Mouse (Mus musculus): Measurements from ENCODE around the gene Mmab. TPM values are rescaled to one million over a fixed set of nuclear protein-coding genes. Genes with fewer than 3 reads are reported as not detected.

The Mmab gene
- 20.1 and 27.7 TPM in 2 replicates for polyA plus RNA-seq (2015; fragmentation: Nextera tagmentation; extraction: Ambion mirVana)

DNA sequence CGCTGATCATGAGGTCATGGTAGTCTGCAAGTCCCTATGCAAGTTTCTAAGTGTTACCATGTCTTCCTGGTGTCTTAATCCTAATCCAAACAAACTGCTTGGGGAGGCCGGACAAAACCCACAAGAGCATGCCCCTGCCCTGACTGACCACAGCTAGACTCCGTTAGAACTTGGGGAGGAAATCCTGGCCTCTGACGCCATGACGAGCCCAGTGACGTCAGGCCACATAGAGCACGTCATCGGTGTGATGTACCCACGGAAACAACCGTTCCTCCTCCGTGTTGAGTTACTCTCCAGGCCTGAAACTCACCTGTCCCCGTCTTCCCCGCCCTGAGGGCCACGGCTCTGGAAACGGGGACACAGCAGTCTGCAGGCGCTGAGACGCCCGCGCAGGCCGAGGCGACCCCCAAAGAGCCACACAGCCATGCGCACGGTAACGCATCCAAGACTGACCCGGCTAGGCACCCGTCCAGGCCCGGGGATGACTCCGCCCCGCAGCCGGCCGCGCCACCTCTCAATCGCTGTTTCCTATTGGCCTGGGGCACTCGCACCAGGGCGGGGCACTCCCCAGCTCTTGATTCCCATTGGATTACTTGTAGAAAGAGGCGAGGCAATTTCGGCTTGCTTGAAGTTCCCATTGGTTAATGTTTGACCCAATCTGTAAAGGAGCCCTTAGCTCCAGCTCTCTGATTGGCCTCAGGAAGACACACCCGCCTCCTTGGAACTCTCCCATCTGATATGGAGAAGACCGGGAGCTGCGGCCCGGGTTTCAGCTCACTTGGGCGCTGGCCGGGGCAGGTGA is at the start of gene Mmab, which contains the start of gene Mvk:
Mmab (minus strand) TSS at position 495 of the 802 bp plus-strand sequence.
Mvk (plus strand) TSS at position 704 of the 802 bp plus-strand sequence.
- H3K4me1 ChIP-seq (replicated peaks; ENCODE audit: control insufficient read depth, insufficient read depth, low read length) = peaks cover 10% of the 10 kb centered on the region
- peak within 1 kb of the TSS; percentile 71 for H3K9ac ChIP-seq (replicated peaks; ENCODE audit: low read depth, low read length)
- peak; percentile 99 for ATAC-seq
- H3K4me2 ChIP-seq (ENCODE audit: low read length) = peak within 1 kb of the TSS; percentile 89
- H3K36me3 ChIP-seq (ENCODE audit: control insufficient read depth, insufficient read depth) = no peaks in the 10 kb centered on the region
- WGBS = 3% methylated on average over 43 of the region's 43 CpGs
- peak within 1 kb of the TSS; percentile 62 for H3K27ac ChIP-seq (ENCODE audit: low read length)
- no peaks in the 10 kb centered on the region for H3K9me3 ChIP-seq (ENCODE audit: control insufficient read depth, low read length)
- H3K27me3 ChIP-seq (replicated peaks; ENCODE audit: control insufficient read depth, insufficient read depth, low read length) = no peaks in the 10 kb centered on the region
- H3K4me3 ChIP-seq (replicated peaks; ENCODE audit: low read length) = peak within 1 kb of the TSS; percentile 69

DNA sequence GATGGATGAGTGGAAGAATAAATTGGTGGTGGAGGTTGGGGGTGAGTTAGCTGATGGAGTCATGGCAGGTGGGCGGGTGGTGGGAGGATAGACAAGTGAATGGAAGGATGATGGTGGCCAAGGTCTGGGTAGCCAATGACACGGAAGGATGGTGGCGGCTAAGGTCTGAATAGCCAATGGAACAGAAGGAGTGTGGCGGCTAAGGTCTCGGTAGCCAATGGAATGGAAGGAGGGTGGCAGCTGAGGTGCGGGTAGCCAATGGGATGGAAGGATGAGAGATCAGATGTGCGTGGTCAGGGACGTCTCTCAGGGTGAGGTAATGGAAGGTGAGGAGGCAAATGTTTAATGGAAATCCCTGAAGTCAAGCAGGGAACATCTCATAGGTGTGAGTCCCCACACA is 46.4 kb upstream of the Mmab start:
- no peaks in the 10 kb centered on the region for H3K9me3 ChIP-seq (ENCODE audit: control insufficient read depth, low read length)
- H3K27ac ChIP-seq (ENCODE audit: low read length) = no peak overlapping the region
- no peak for ATAC-seq
- H3K36me3 ChIP-seq (ENCODE audit: control insufficient read depth, insufficient read depth) = no peaks in the 10 kb centered on the region
- H3K27me3 ChIP-seq (replicated peaks; ENCODE audit: control insufficient read depth, insufficient read depth, low read length) = no peaks in the 10 kb centered on the region
- no peak overlapping the region for H3K4me2 ChIP-seq (ENCODE audit: low read length)
- no peaks in the 10 kb centered on the region for H3K4me1 ChIP-seq (replicated peaks; ENCODE audit: control insufficient read depth, insufficient read depth, low read length)
- H3K4me3 ChIP-seq (replicated peaks; ENCODE audit: low read length) = no peak overlapping the region
- H3K9ac ChIP-seq (replicated peaks; ENCODE audit: low read depth, low read length) = no peak overlapping the region
- 95% methylated on average over 8 of the region's 8 CpGs for WGBS

DNA sequence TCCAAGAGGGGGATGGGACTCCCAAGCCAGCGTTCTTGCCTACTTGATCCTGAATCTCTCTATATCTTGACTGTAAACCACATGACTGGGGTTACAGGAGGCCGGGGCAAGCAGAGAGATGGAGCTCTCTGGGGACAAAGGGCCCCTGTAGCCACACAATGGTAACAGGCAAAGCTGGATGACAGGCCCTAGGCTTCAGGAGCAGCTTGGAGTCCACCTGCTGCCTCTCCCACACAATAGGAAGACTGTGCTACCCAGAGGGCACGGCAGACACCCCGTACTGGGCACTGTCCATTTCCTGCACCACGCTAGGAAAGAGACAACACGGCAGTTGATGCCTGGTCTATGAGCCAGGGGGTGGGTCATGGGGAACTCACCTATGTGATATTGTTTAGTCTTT is 45.7 kb upstream of the Mmab start:
- 86% methylated on average over 6 of the region's 6 CpGs for WGBS

DNA sequence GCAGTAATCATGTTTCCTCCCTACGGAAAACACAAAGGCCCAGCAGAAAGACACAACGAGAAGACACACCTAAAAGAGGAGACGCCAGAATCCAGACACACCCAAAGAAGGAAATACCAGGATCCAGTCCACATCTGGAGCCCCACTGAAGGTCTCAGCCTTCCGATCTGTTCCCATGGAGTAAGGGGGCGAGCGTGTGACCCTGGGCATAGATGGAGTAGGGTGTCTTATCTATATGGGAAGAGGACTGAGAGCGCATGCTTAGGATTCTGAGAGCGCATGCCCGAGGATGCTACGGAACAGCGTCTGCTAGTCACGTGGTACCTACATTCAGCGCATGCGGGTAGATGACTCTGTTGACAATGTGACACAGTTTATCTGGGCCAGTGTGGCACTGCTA is 41.8 kb upstream of the Mmab start:
- Histone ChIP-seq H3K4me3 (replicated peaks; ENCODE audit: low read length) (no peak overlapping the region), H3K9me3 (ENCODE audit: control insufficient read depth, low read length) (no peaks in the 10 kb centered on the region), H3K27me3 (replicated peaks; ENCODE audit: control insufficient read depth, insufficient read depth, low read length) (no peaks in the 10 kb centered on the region), H3K27ac (ENCODE audit: low read length) (no peak overlapping the region), H3K4me2 (ENCODE audit: low read length) (no peak overlapping the region), H3K36me3 (ENCODE audit: control insufficient read depth, insufficient read depth) (no peaks in the 10 kb centered on the region), H3K4me1 (replicated peaks; ENCODE audit: control insufficient read depth, insufficient read depth, low read length) (peaks cover 6% of the 10 kb centered on the region), H3K9ac (replicated peaks; ENCODE audit: low read depth, low read length) (no peak overlapping the region)
- 93% methylated on average over 14 of the region's 14 CpGs for WGBS
- ATAC-seq = no peak

More for the DNA sequence above, 45.7 kb upstream of the Mmab start:
- Histone ChIP-seq H3K9ac (replicated peaks; ENCODE audit: low read depth, low read length) (no peak overlapping the region), H3K9me3 (ENCODE audit: control insufficient read depth, low read length) (no peaks in the 10 kb centered on the region), H3K27ac (ENCODE audit: low read length) (no peak overlapping the region), H3K4me2 (ENCODE audit: low read length) (no peak overlapping the region), H3K4me3 (replicated peaks; ENCODE audit: low read length) (no peak overlapping the region), H3K36me3 (ENCODE audit: control insufficient read depth, insufficient read depth) (no peaks in the 10 kb centered on the region), H3K27me3 (replicated peaks; ENCODE audit: control insufficient read depth, insufficient read depth, low read length) (no peaks in the 10 kb centered on the region), H3K4me1 (replicated peaks; ENCODE audit: control insufficient read depth, insufficient read depth, low read length) (no peaks in the 10 kb centered on the region)
- no peak for ATAC-seq

DNA sequence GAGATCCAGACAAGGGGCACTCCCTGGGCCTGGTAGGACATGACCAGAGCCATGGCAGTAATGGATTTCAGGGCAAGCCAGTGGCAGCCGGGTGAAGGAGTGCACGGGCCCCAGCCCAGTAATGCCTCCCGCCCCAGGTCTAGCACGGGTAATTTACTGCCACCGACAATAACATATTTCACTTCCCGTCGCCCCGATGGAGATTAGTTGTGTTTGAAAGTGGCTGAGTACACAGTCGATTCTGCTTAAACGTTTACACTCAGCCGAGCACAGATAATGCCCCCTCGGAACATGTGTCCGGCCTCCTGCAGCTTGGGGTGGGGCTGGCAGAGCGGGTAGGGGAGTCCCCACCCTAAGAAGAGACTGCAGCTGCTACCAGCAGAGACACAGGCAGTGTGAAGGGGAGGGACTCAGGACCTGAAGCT is 38.7 kb upstream of the Mmab start:
- peaks cover 9% of the 10 kb centered on the region for H3K4me1 ChIP-seq (replicated peaks; ENCODE audit: control insufficient read depth, insufficient read depth, low read length)
- ATAC-seq = peak; percentile 45; the same call in 1 of the 2 replicates
- no peaks in the 10 kb centered on the region for H3K9me3 ChIP-seq (ENCODE audit: control insufficient read depth, low read length)
- 2% methylated on average over 14 of the region's 14 CpGs for WGBS
- H3K27ac ChIP-seq (ENCODE audit: low read length) = no peak overlapping the region
- H3K36me3 ChIP-seq (ENCODE audit: control insufficient read depth, insufficient read depth) = no peaks in the 10 kb centered on the region
- peaks cover 7% of the 10 kb centered on the region; the same call in 1 of the 2 replicates for H3K27me3 ChIP-seq (replicated peaks; ENCODE audit: control insufficient read depth, insufficient read depth, low read length)
- no peak overlapping the region for H3K4me2 ChIP-seq (ENCODE audit: low read length)
- H3K9ac ChIP-seq (replicated peaks; ENCODE audit: low read depth, low read length) = 0 out of 2 replicates have a peak overlapping the region, but pooled peaks have one; percentile 7
- no peak overlapping the region for H3K4me3 ChIP-seq (replicated peaks; ENCODE audit: low read length)

DNA sequence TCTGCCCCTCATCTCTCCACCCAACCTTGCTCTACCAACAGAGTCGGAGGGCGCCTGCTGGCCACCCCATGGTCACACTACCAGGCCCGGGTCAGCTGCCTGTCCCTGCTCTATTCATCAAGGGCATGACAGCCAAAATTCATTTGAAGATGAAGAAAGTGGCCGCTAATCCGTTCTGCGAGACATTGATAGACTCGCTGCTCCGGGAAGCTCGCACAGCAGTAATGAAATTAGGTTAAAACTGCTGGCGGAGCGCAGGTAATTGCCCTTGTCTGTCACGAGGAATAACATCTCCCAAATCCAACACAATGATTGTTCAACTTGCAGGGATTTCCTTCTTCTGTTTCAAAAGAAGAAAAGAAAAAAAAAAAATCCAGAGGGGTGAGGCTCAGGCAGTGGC is 34.4 kb upstream of the Mmab start:
- Histone ChIP-seq H3K27ac (ENCODE audit: low read length) (no peak overlapping the region), H3K27me3 (replicated peaks; ENCODE audit: control insufficient read depth, insufficient read depth, low read length) (peaks cover 27% of the 10 kb centered on the region), H3K4me1 (replicated peaks; ENCODE audit: control insufficient read depth, insufficient read depth, low read length) (peaks cover 38% of the 10 kb centered on the region), H3K4me2 (ENCODE audit: low read length) (no peak overlapping the region), H3K9ac (replicated peaks; ENCODE audit: low read depth, low read length) (no peak overlapping the region), H3K36me3 (ENCODE audit: control insufficient read depth, insufficient read depth) (no peaks in the 10 kb centered on the region), H3K4me3 (replicated peaks; ENCODE audit: low read length) (no peak overlapping the region), H3K9me3 (ENCODE audit: control insufficient read depth, low read length) (no peaks in the 10 kb centered on the region)
- WGBS = 54% methylated on average over 12 of the region's 12 CpGs
- ATAC-seq = no peak

DNA sequence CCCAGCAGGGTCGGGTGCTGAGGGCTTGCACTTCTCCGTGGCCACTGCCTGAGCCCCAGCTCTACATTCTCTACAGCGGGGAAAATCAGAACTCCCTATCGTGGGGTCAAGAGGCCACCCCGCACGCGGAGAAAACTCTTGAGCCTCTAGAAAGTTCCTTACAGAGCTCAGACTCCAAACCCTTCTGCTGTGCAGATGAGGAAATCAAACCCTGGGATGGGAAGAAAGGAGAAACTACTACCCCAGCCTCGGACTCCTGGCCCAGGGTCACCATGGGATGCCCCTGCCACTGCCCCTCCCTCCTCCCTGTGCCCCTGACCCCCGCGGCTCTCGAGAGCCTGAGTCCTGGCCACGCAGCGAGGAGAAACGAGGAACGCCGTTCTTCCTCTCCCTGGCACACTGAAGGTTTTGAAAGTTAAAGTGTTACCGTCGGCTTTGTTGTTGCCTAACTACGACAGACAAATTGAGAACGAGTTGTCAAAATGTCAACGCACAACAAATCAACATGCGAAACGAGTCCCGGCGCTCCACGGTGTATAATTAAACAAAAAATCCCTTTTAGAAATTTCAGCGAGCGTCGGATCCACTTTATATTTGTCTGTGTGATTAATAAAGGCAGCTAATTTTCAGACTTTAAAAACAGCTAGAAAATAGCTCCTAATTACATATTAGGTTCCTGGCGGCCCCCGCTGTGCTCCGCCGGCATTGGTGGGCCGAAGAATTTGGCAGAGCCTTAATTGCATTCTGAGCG is 31.1 kb upstream of the Mmab start:
- Histone ChIP-seq H3K4me3 (replicated peaks; ENCODE audit: low read length) (no peak overlapping the region), H3K4me2 (ENCODE audit: low read length) (peak overlapping the region; percentile 33; the same call in 1 of the 2 replicates), H3K9me3 (ENCODE audit: control insufficient read depth, low read length) (no peaks in the 10 kb centered on the region), H3K27me3 (replicated peaks; ENCODE audit: control insufficient read depth, insufficient read depth, low read length) (peaks cover 36% of the 10 kb centered on the region), H3K9ac (replicated peaks; ENCODE audit: low read depth, low read length) (no peak overlapping the region), H3K27ac (ENCODE audit: low read length) (peak overlapping the region; percentile 52), H3K36me3 (ENCODE audit: control insufficient read depth, insufficient read depth) (no peaks in the 10 kb centered on the region), H3K4me1 (replicated peaks; ENCODE audit: control insufficient read depth, insufficient read depth, low read length) (peaks cover 33% of the 10 kb centered on the region)
- 12% methylated on average over 35 of the region's 35 CpGs for WGBS
- ATAC-seq = peak; percentile 73

DNA sequence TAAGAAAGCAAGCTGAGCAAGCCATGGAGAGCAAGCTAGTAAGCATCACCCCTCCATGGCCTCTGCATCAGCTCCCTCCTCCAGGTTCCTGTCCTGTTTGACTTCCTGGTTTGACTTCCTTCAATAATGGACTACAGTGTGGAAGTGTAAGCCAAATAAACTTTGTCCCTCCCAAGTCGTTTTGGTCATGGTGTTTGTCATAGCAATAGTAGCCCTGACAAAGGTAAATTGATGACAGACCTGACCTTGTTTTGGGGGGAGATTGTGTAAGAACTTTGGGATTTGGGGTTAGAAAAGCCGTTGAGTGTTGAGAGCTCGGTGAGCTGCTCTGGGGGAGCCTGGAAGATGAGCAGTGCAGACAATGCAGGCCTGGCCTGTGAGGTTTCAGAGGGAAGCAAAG is 26.5 kb upstream of the Mmab start:
- no peaks in the 10 kb centered on the region for H3K9me3 ChIP-seq (ENCODE audit: control insufficient read depth, low read length)
- WGBS = 91% methylated on average over 3 of the region's 3 CpGs
- ATAC-seq = no peak
- H3K36me3 ChIP-seq (ENCODE audit: control insufficient read depth, insufficient read depth) = no peaks in the 10 kb centered on the region
- H3K4me3 ChIP-seq (replicated peaks; ENCODE audit: low read length) = no peak overlapping the region
- H3K27me3 ChIP-seq (replicated peaks; ENCODE audit: control insufficient read depth, insufficient read depth, low read length) = peaks cover 23% of the 10 kb centered on the region
- H3K9ac ChIP-seq (replicated peaks; ENCODE audit: low read depth, low read length) = no peak overlapping the region
- no peak overlapping the region for H3K4me2 ChIP-seq (ENCODE audit: low read length)
- H3K27ac ChIP-seq (ENCODE audit: low read length) = no peak overlapping the region
- peaks cover 56% of the 10 kb centered on the region for H3K4me1 ChIP-seq (replicated peaks; ENCODE audit: control insufficient read depth, insufficient read depth, low read length)

DNA sequence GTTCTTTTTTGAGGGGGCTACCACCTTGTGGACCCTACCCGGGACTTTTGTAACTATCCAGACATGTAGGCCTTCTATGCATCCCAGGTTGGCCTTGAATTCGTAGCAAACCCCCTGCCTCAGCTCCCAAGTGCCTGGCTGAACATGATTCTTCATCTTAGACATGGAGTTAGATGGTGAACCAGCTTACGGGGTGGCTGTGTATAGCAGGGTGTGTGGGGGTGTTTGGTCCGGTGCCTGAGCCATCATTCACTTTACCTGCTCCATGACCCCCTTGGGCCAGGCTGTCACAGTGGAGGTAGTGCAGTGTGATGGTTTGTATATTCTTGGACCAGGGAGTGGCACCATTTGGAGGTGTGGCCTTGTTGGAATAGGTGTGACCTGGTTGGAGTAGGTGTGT is 24.1 kb upstream of the Mmab start:
- no peaks in the 10 kb centered on the region for H3K36me3 ChIP-seq (ENCODE audit: control insufficient read depth, insufficient read depth)
- ATAC-seq = no peak
- 25% methylated on average over 4 of the region's 4 CpGs for WGBS

More for the DNA sequence above, 24.1 kb upstream of the Mmab start:
- Histone ChIP-seq H3K4me3 (replicated peaks; ENCODE audit: low read length) (no peak overlapping the region), H3K27ac (ENCODE audit: low read length) (peak overlapping the region; percentile 52), H3K9me3 (ENCODE audit: control insufficient read depth, low read length) (no peaks in the 10 kb centered on the region), H3K27me3 (replicated peaks; ENCODE audit: control insufficient read depth, insufficient read depth, low read length) (peaks cover 11% of the 10 kb centered on the region), H3K4me1 (replicated peaks; ENCODE audit: control insufficient read depth, insufficient read depth, low read length) (peaks cover 35% of the 10 kb centered on the region), H3K4me2 (ENCODE audit: low read length) (peak overlapping the region; percentile 52; the same call in 1 of the 2 replicates), H3K9ac (replicated peaks; ENCODE audit: low read depth, low read length) (peak overlapping the region; percentile 54)
